Comparison of ENCODE assay signal across 10 mouse cellular contexts in genomic region chr8:26939028-26939427, GRCm38 (mm10). TPM values are rescaled to one million over a fixed set of nuclear protein-coding genes. Genes with fewer than 3 reads are reported as not detected.
DNase-seq lines count a peak whose midpoint lies in the region; ATAC-seq and TF ChIP-seq lines count a peak whose summit lies in the region.
"Had no signal": no experiment of that assay in that cellular context is flagged by ENCODE, and none has a peak within 500 bp of the region (broad histone marks: within the 10 kb centered on the region; RNA-seq: fewer than 3 reads in every experiment).

No protein-coding gene starts in this region.

- no peak for TF ChIP-seq EP300 in heart, postnatal 0 days (IDR thresholded peaks at IDR 0.05; ENCODE audit: low read depth)

- no peaks in the 10 kb centered on the region for H3K36me3 ChIP-seq in heart, postnatal 0 days (replicated peaks; ENCODE audit: control insufficient read depth, insufficient read depth, low read length)
- H3K36me3 ChIP-seq in neural tube, embryonic 11.5 days (ENCODE audit: control insufficient read depth, insufficient read depth, low read length): no peaks in the 10 kb centered on the region
- no peaks in the 10 kb centered on the region for H3K36me3 ChIP-seq in neural tube, embryonic 15.5 days
- H3K36me3 ChIP-seq: heart, embryonic 12.5 days; hindbrain, embryonic 15.5 days; limb, embryonic 13.5 days had no signal

- intact Hi-C loops in heart, postnatal 10 days (cut with DNase I): no loop called here

- H3K9me3 ChIP-seq in heart, postnatal 0 days (replicated peaks; ENCODE audit: control insufficient read depth, low read length): no peaks in the 10 kb centered on the region
- H3K9me3 ChIP-seq in neural tube, embryonic 11.5 days (ENCODE audit: control insufficient read depth, low read length): no peaks in the 10 kb centered on the region
- H3K9me3 ChIP-seq in neural tube, embryonic 15.5 days (replicated peaks): no peaks in the 10 kb centered on the region
- H3K9me3 ChIP-seq: heart, embryonic 12.5 days; hindbrain, embryonic 15.5 days had no signal

- no peak overlapping the region for H3K4me2 ChIP-seq in heart, postnatal 0 days (ENCODE audit: low read depth, low read length)
- H3K4me2 ChIP-seq in neural tube, embryonic 11.5 days (ENCODE audit: low read depth): no peak overlapping the region
- no peak overlapping the region for H3K4me2 ChIP-seq in neural tube, embryonic 15.5 days
- H3K4me2 ChIP-seq: heart, embryonic 12.5 days; hindbrain, embryonic 15.5 days; limb, embryonic 13.5 days had no signal

- no peaks in the 10 kb centered on the region for H3K27me3 ChIP-seq in heart, postnatal 0 days (ENCODE audit: control insufficient read depth, insufficient read depth, low read length)
- H3K27me3 ChIP-seq in neural tube, embryonic 11.5 days (ENCODE audit: control insufficient read depth, insufficient read depth, low read length): no peaks in the 10 kb centered on the region
- no peaks in the 10 kb centered on the region for H3K27me3 ChIP-seq in neural tube, embryonic 15.5 days (replicated peaks)
- H3K27me3 ChIP-seq: heart, embryonic 12.5 days; hindbrain, embryonic 15.5 days had no signal

- no peak for ATAC-seq in heart, postnatal 0 days (ENCODE audit: insufficient read depth, low read depth)
- no peak for ATAC-seq in neural tube, embryonic 11.5 days (ENCODE audit: insufficient read depth, low FRiP score, low TSS enrichment)
- ATAC-seq in neural tube, embryonic 15.5 days (ENCODE audit: low FRiP score): no peak
- no peak for ATAC-seq in monocyte, adult 5-6 weeks (replicated peaks; ENCODE audit: insufficient number of reproducible peaks, low FRiP score, low TSS enrichment, poor library complexity, severe bottlenecking)

- TF ChIP-seq CTCF in heart, postnatal 0 days (IDR thresholded peaks at IDR 0.05; ENCODE audit: low read depth): 0 out of 2 replicates have a peak, but pooled peaks have one; percentile 2

- H3K4me1 ChIP-seq in heart, postnatal 0 days (ENCODE audit: control insufficient read depth, insufficient read depth): no peaks in the 10 kb centered on the region
- H3K4me1 ChIP-seq in neural tube, embryonic 11.5 days (ENCODE audit: control insufficient read depth, insufficient read depth, low read length): no peaks in the 10 kb centered on the region
- H3K4me1 ChIP-seq in neural tube, embryonic 15.5 days: no peaks in the 10 kb centered on the region
- H3K4me1 ChIP-seq: heart, embryonic 12.5 days; hindbrain, embryonic 15.5 days; limb, embryonic 13.5 days had no signal

- H3K27ac ChIP-seq in heart, postnatal 0 days (ENCODE audit: low read depth): no peak overlapping the region
- H3K27ac ChIP-seq in neural tube, embryonic 11.5 days (ENCODE audit: low read depth, low read length): no peak overlapping the region
- no peak overlapping the region for H3K27ac ChIP-seq in neural tube, embryonic 15.5 days (replicated peaks)
- H3K27ac ChIP-seq: hindbrain, embryonic 15.5 days; limb, embryonic 13.5 days had no signal

- DNase-seq in heart, postnatal 0 days (ENCODE audit: low spot score): no peak
- no peak for DNase-seq in heart, postnatal 10 days
- peak; percentile 40 for DNase-seq in neural tube, embryonic 11.5 days (ENCODE audit: low spot score)
- DNase-seq in ZHBTc4 (ENCODE audit: low read depth, low spot score): peak; percentile 70
- peak; percentile 52 for DNase-seq in testis, postnatal 10 days (ENCODE audit: low spot score)

- H3K4me3 ChIP-seq in heart, postnatal 0 days (ENCODE audit: low read depth, low read length): no peak overlapping the region
- no peak overlapping the region for H3K4me3 ChIP-seq in neural tube, embryonic 11.5 days (ENCODE audit: low read depth, low read length)
- no peak overlapping the region for H3K4me3 ChIP-seq in neural tube, embryonic 15.5 days (replicated peaks)
- H3K4me3 ChIP-seq: heart, embryonic 12.5 days; hindbrain, embryonic 15.5 days; limb, embryonic 13.5 days had no signal

- WGBS in heart, postnatal 0 days: 85% methylated on average over 7 of the region's 7 CpGs
- 81% methylated on average over 7 of the region's 7 CpGs for WGBS in neural tube, embryonic 11.5 days
- WGBS in neural tube, embryonic 15.5 days: 91% methylated on average over 7 of the region's 7 CpGs

- H3K9ac ChIP-seq in heart, postnatal 0 days (replicated peaks; ENCODE audit: low read depth, low read length): no peak overlapping the region
- H3K9ac ChIP-seq in neural tube, embryonic 11.5 days (ENCODE audit: low read length): no peak overlapping the region
- H3K9ac ChIP-seq in neural tube, embryonic 15.5 days (replicated peaks): no peak overlapping the region
- H3K9ac ChIP-seq: heart, embryonic 12.5 days; hindbrain, embryonic 15.5 days; limb, embryonic 13.5 days had no signal

RNA-seq across cellular contexts. Expression of gene Zfp703, which starts 38.1 kb away (rescaled TPM):
- 3.0 and 5.5 TPM in 2 replicates for total RNA-seq in heart, postnatal 0 days (2014; rRNA removed; ENCODE audit: low replicate concordance)
- 3.0 and 3.1 TPM in 2 replicates for polyA plus RNA-seq in heart, postnatal 0 days (2015; fragmentation: Nextera tagmentation; extraction: Ambion mirVana)
- total RNA-seq in heart, postnatal 10 days (2021): 10 to 100 TPM; 16.3 to 17.1 TPM
- 29.1 and 29.9 TPM in 2 replicates for polyA plus RNA-seq in neural tube, embryonic 11.5 days (2014; fragmentation: Nextera tagmentation; extraction: Ambion mirVana)
- 12.5 and 15.7 TPM in 2 replicates for polyA plus RNA-seq in neural tube, embryonic 15.5 days (2015; fragmentation: Nextera tagmentation; extraction: Ambion mirVana)
- 2.6 to 6.9 TPM (median 5.2 TPM) in 3 replicates for total RNA-seq in monocyte, adult 5-6 weeks (2017)

Comparison
In these comparisons a context has a peak if more than half of its experiments do, and no peak if none do; other contexts are left out.
1. DNase-seq: peak in neural tube, embryonic 11.5 days (single experiment), ZHBTc4 (single experiment) and testis, postnatal 10 days (single experiment); none in heart, postnatal 0 days (single experiment) and heart, postnatal 10 days (0 of 2).